Mouse (Mus musculus) thymus, postnatal 25 days (tissue): ENCODE measurements at regions not wholly inside any gene's neighbourhood (a gene's known extent, or its start where the extent isn't known, plus 50 kb on each side); places are given as distances from the start of the nearest gene placed in this dataset.

ENCODE experiments used
- DNase-seq: peaks from one replicate; pipeline ENCODE4 v3.0.0; 2022

DNA sequence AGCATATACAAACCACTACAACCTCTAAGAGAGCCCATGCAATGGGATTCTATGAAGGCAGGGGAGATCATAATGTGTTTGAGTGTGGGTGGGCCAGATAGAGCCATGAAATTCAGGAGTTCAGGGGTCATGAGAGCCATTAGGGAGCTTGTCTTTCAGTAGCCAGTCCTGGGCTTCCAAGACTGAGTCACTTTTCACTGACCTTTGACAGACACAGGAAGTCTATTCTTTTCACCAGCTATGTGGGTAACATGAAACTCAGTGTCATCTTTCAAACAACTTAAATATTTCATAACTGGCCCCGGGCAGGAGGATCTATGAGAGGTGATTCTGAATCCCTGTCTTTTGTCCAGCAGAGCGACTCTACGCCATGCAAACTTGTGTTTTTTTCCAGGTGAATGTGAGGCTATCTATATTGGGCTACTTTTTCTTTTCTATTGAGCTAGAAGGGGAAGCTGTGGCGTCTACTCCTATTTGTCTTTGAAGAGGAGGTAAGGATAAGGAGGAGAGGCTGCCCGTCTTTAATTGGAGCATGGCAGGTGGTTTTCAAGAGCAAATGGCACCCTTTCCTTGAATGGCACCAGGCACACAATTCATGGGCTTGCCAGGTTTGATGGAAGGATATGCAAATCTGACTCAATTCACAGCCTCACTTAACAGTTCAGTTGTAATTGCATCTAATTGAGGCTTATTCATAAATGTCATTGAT, 95.6 kb upstream of the Chd2 start:
- DNase-seq: no peak

DNA sequence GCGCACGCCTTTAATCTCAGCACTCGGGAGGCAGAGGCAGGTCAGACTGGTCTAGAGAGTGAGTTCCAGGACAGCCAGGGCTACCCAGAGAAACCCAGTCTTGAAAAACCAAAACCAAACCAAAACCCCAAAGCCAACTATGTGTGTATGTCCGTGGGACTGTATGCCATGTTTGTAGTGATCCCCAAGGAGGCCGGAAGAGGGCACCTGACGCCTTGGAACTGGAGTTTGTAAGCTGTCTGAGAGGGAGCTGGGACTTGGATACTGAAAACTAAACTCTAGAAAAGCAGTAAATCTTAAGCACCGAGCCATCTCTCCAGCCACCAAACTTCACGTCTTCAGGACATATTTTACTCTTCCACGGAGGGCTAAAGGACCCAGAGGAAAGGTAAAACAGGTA, 93.8 kb upstream of the Chd2 start:
- no peak for DNase-seq

DNA sequence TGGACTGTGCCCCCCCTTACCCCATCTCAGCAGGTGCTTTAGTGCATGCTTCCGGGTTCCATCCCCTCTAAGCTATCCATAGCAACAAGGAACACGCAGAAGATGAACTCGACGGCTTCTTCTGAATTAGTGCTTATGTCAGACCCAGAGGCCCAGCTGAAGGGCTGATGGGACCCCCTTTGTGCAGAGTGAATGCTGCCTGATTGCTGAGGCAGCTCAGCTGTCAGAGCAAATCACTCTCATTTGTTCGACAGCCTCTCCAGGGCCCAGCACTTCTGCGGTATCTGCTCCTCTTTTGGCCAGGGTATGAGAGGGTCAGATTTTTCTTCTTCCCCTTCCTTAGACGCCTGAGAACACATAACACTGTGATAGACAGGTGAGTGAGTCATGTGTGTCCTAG, 89.2 kb upstream of the Chd2 start:
- no peak for DNase-seq

DNA sequence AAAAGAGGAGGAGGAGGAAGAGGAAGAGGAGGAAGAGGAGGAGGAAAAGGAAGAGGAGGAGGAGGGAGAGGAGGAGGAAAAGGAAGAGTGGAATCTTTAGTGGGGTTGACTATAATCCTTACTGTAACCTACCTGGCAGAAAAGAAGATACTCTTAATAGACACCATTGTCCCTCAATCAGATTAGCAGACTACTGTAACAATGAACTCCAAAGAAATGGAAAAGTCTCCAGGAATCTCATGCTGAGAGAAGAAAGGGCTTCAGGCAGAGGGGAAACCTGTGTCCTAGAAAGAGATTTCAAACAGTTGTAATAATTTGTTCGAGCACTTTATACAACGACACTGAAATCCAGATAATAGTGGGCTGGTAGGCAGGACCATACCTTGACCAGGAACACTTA, 87.6 kb upstream of the Chd2 start:
- DNase-seq: no peak

DNA sequence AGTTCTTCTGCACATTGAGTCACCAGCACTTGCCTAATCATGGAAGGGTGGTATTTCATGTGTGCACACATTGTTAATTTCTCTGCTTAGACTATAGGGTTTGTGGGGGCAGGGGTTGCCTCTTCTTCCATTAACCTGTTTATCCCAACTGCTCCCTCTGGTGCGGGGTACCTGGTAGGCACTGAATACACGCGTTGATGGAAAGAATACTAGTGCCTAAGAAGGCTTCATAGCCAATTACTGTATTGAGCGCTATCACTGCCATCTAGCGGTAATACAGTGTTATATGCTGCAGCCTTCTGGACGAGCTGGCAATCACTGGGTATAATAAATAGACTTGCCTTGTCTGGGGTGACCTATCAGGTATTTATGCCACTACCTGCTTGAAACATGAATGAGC, 86.4 kb upstream of the Chd2 start:
- DNase-seq: peak; percentile 74

DNA sequence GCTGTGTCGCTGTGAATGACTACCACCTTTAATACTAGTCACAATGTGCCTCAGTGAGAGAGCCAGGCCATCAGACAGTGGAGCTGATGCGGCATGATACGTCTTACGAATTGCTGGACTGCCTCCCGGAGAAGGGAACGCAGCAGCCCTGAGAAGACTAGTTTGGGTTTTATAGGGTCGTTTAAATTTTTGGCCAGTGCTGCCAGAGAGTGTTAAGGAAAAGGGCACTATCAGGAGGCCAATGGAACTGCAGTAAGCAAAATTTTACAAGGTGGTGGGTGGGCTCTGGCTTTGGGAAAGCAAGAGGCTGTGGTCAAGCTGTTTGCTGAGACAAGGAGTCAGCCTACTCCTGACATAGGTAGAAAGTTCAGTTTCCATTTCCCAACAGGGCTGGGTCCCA, 84.7 kb upstream of the Chd2 start:
- DNase-seq: no peak

DNA sequence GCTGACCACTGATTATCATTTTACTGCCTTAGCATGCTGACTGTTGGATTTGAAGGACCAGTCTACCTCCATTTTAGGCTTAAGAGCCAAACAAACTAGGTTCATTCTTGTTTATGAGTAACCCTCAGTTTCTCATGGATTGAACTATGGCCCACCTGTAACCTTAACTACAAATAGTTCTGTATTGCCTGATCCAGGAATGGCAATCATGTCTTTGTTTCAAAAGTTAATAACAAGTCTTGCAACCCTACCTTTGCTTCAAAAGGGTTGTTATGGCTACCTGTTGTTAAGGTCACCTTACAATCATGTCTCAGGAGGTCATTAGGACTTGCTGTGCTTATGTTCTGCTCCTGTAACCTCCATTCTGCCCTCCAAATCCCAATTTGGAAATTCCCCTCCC, 84.0 kb upstream of the Chd2 start:
- DNase-seq: no peak

DNA sequence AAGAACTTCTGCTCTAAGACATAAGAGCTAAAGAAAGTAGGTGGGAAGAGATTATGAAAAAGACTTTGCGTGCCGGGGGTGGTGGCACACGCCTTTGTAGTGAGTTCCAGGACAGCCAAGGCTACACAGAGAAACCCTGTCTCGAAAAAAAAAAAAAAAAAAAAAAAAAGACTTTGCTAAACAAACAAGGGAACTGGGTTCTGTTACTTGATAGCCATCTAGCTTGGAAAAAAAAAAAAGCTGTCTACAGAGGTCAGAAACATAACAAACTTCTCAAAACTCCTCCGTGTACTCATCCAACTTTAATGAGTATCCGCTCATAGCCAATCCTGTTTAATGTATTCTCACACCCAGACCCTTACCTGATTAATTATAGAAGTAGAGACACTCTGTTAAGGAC, 83.4 kb upstream of the Chd2 start:
- DNase-seq: no peak

DNA sequence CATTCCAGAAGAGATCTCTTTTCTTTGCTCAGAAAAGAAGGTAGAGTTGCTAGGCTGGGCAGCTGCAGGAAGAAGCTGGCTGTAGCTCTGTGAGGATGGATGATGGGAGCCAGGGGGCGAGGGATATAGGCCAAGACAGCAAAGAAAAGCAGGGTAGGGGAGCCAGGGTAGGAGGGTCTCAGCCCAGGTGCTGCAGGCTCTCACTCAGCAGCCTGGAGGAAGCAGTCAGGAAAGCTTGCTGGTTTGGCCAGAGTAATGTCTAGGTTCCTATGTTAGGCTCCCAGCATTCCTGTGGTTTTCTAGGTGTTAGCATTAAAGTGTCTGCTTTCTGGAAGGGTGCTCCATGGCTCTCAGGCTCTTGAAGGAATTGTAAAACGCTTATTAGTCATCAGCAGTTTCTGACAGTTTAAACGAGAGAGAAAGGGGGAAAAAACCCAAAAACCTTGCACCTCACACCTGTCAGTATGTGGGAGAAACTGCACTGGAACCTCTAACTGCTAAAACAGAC, 82.5 kb upstream of the Chd2 start:
- DNase-seq: no peak

DNA sequence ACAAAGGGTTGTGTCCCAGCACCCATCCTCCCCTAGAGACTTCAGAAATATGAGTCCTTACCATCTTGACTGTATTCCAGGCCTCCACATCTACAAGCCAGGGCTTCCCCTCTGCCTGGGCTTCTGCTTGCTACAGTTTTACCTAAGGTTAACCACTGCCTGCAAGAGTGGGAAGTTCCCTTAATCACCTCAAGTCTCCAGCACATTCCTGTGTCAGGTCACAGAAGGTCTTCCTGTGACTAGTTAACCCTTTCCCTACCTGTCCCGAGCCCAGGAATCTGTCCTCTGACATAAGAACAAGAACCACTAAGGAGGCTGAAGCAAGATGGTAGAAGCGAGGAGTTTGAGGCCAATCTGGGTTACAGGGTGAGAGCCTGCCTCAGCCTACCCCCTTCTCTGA, 80.8 kb upstream of the Chd2 start:
- DNase-seq: no peak

DNA sequence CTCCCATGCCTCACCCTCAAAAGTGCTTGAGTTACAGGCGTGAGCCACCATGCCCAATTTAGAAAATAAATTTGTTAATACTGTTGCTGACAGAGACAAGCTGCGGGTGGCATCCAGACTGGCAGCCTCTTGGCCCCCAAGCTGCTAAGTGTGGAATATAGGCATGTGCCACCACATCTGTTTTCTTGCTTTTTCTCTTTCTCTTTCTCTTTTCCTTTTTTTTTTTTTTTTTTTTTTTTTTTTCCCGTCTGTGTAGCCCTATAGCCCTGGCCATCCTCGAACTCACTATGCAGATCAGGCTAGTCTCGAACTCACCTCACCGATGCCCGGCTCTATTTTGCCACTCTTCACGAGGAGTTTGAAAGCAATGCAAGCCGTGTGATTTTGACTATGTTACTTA, 78.7 kb upstream of the Chd2 start:
- DNase-seq: no peak

DNA sequence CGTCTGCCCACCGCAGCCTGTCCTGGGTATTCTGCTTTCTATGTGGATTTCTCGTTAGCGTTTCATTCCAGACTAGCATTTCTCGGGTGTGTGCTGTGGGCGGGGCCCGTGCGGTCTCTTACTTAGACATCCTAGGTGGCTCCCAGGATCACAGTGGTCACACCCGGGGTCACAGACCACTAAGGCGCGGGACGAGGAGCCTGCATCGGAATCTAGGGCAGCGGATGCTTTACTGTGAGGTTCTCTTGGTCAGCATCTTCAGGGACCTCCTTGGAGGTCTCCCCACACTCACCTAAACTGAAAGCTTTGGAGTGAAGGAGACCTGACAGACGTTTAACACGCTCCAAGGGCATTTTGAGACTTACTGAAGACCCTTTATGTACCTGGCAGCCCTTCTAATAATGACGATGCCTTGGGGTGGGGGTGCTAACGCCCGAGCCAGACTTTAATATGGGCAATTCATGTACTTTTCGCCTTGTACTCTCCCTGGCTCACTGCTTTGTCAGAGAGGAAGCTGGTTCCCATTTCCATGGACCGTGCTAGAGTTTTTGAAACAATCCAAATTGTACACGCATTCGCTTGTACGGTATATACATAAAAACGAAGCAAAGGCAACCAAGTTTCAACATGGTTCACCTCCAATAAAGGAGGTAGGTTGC, 77.3 kb upstream of the Chd2 start:
- no peak for DNase-seq

DNA sequence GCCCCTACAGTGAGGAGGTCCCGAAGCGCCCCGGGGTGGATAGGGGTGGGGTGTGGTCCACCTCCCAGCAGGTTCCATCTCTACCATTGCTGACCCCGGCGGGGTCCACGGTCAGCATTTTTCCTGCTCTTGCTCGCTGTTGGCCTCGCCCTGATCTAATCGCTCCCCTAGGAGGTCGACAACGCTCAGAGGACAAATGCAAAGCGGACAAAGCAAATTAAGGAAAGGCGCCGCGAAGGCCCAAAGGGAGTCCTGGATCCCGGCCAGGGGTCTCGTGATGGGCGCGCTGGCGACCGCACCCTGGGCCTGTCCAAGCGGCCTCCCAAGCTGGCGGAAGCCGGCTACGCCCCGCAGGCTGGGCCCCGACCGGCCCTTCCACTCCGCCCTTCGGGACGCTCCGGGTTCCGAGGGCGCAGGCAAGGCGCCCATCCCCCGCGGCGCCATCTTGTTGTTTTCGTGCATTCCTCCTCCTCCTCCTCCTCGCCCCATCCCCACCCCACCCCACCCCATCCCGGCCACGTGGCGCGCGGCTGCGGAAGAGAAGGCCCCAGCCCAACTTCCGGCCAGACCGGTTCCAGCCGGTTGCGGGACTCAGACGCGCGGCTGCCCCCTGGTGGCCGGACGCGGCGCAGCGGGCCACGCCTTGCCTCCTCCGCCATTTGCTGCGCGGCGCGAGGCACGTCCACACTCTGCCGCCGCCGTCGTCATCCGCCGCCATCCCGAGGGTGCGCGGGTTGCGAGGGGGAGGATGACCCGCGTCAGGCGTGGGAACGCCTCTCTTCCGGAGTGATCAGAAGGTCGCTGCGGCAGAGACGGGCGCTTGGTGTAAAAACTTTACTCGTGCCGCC, 76.5 kb upstream of the Chd2 start:
- DNase-seq: peak; percentile 100

DNA sequence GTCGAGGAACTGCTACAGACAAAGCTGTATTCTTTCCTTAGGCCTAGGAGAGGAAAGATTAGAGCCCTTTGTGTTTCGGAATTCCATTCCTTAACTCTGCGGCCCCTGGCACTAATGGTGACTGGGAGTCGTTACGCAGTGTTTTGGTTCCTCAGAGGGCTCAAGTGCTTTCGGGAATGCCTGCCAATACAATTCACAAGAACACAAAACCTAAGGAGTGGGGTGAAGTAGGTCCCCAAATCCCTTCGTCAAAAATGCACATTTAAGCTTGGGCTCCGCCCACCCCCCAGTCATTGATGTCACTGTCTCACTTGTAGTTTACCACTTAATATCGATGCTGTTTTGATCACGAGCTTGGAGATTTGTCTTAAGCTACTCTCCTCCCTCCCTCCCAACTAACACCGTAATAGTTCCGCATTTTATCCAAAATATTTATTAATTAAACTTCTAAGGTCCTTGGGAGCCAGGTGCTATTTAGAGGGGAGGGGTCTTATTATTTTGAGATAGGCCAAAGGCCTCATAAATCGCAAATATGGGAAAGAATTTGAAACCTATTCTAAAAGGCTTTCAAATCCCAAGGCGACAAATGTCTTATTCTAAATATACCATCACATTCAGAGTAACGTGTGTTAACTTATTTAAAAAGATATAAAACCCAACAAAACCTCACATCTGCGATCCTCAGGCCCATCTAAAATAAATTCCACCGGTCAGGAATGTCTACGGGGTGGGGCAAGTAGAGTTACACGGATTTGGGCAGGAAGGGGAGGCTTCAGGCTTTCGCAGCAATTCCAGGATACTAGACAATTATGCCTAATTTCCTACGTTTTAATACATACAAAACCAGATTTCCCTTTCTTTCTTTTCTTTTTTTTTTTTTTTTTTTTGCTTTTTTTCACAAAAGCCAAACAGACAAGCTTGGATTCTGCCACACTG, 75.6 kb upstream of the Chd2 start:
- DNase-seq: peak; percentile 53

DNA sequence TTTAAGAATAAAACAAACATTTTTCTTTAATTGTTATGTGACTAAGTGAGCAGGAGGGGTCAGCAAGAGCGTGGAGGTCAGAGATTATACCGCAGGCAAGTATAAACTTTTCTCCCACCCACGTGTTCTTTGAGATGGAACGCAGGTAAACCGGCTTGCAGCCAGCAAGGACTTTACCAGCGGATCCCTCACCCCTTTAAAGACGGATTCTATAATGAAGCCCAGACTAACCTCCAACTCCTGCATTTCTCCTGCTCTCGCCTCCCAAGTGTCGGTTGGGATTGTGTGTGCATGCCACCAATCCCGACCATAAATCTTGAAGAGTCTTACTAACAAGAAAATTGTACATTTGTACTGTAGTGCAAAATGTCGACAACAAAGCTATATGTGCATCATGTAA, 74.4 kb upstream of the Chd2 start:
- no peak for DNase-seq

DNA sequence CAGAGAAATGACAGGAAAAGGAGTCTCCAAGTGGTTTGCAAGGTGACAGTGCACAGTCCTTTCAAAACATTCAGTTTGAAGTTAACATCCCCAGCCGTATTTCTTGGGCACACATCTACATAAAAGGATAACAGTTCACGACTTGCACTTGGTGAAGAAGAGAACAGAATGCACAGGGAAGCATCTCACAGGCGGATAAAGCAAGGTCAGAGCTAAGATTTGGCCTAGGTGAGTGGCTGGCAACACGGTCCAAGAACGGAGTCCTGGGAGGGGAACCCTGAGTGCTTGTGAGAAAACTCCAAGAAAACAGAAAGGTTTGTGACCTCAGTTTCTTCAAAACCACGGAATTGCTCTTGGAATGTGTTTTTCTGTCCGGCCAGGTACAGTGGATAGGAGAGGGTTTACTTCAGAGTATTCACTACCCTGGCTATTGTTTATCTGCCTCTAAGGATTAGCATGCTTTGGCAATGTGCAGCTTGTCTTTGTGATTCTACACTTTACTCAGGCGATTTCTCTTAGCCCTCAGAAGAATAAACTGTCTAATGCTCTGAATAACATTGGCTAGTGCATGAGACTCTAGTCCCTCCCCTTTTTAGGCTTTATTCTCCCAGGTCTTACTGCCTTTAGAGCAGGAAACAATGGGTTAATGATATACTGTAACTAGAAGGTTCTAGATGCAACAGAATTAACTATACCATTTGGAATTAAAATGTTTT, 73.4 kb upstream of the Chd2 start:
- DNase-seq: no peak

DNA sequence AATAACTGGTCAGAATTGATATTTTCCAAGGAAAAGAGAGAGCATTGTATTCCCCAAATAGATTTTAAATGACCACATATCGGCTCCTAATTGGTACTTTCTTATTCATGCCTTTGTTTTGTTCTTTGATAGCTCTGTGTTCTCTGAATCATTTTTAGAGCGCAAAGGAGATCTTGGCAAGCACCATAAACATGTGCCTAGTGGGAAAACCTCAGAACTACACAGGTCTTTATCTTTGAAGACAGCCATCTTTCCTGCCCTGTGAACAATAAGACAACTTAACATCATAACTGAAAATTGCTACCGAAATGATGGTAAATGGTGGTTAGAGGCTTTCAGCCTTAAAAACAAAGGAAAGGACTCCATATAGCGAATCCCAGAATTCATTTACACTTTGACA, 72.7 kb upstream of the Chd2 start:
- DNase-seq: no peak

DNA sequence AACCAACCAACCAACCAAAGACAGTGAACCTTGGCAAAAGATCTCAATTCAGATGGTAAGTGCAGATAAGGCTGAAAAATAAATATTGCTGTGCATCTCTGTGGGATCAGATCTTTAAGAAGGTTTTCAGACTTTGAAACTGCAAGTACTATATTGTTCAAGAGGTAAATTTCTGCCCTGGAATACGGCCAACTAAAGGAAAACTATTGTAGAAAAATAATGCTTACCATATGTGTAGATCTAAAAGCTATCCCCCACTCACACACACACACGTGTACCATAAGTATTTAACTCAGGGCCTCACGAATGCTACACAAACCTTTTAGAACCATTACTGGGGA, 71.1 kb upstream of the Chd2 start:
- no peak for DNase-seq

DNA sequence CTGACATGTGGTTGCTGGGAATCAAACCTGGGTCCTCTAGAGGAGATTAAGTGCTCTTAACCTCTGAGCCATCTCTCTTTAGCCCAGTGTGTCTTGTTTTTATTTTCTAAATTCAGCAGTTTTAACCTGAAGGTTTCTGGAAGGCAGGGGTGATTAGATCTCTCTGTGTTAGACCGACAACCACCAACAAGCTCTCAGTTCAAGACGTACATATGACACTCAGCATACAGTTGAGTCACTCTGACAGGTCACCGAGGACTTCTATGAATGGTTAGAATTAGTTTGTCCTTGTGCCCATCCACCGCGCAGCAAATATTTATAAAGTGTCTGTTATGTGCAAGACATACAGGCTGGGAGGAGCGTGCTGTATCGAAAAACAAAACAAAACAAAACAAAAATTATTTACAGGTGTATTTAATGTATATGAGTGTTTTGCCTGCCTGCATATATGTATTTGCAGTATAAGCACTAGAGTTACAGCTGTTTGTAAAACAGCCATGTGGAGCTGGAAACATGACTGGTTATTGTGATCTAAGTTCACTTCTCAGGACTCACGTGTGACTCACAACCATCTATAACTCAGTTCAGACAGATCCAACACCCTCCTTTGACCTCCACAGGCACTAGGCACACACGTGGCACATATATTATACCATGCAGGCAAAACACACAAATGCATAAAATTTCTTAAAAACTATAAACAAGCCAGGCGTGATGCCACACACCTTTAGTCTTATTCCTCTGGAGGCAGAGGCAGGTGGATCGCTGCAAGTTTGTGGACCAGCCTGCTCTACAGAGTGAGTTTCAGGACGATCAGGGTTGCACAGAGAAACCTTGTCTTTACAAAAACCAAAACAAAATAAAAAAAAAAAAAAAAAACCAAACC, 70.5 kb upstream of the Chd2 start:
- DNase-seq: no peak

DNA sequence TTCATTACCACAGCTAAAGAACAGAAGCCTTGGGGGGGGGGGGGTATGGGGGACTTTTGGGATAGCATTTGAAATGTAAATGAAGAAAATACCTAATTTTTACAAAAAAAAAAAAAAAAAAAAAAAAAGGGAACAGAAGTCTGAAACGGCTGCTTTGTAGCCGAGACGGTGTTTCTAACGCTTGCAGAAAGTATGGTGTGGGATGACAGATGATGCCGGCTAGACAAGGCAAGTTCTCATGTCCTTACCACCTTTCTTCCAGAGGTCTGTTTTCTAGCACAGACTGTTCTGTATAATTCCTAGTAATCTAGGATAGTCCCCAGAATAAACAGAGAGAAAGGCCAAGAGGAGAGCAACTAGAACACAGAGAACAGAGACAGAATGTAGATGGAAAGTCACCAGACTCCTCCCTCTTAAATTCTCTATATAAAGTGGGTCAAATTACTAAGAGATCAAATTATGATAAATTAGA, 67.2 kb upstream of the Chd2 start:
- DNase-seq: no peak
